Mouse (Mus musculus) thymus, adult 2 months (tissue): ENCODE measurements around the gene Slc2a9.

Experiments used
- CTCF ChIP-seq: fragments of 200-500 bp; IDR thresholded peaks from 2 replicates; pipeline ENCODE4 v1.5.1; 2012; ENCODE audit warnings: mild to moderate bottlenecking, control low read depth, low read length, moderate library complexity, borderline replicate concordance; ENCODE audit not compliant: control insufficient read depth, poor library complexity, insufficient read depth; ENCODE audit errors: extremely low read depth
- POLR2A ChIP-seq: fragments of 200-500 bp; IDR thresholded peaks from 2 replicates; pipeline ENCODE4 v1.6.1; 2012; ENCODE audit warnings: mild to moderate bottlenecking, low read length, control low read depth, moderate library complexity; ENCODE audit not compliant: control insufficient read depth, poor library complexity, insufficient read depth; ENCODE audit errors: extremely low read depth

DNA sequence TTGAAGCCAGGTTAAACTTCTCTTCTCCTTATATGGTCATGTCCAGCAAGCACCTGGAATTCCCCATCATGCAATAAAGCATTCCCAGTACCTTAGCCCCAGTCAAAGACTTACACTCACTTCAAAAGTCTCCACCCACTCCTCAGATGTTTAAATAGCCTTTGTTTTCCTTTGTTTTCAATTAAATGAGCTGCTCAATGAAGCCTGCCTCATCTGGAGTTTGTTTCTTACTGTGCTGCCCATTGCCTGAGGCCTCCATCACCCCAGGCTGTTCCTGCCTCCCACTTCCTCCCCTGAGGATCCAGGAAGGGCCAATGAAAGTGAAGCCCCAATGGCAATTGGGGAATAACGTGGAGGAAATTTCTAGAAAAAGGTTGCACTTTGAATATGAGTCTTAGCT is 17.9 kb upstream of the Slc2a9 start:
- no peak for TF ChIP-seq CTCF
- TF ChIP-seq POLR2A, result no peak
